Mouse (Mus musculus) urinary bladder, postnatal 25 days (tissue): ENCODE data around the gene Gm20911.
"Not testable (repeated sequence)": the region's sequence is repeated elsewhere in the genome, so short reads cannot be mapped to it uniquely, and the experiment has no call there.

Experiments used
- DNase-seq: peaks from one replicate; pipeline ENCODE4 v3.0.0; 2022; ENCODE audit warnings: low spot score

Gene Gm20911

GRCm38 (mm10) chrY:81457707-81458106 lies at the start of gene Gm20911:
Gene Gm20911 (plus strand): TSS chrY:81458007.
- DNase-seq, result not testable (repeated sequence)
